Mouse (Mus musculus) spleen, postnatal 0 days (tissue): ENCODE data around the gene Emc10. TPM values are rescaled to one million over a fixed set of nuclear protein-coding genes. Genes with fewer than 3 reads are reported as not detected.

Source experiments
- polyA plus RNA-seq: library from polyadenylated mRNA; unstranded; fragments of >200 nt; fragmentation: Nextera tagmentation; extraction: Ambion mirVana; gene quantifications from 2 replicates; pipeline ENCODE4 v1.2.1, GENCODE M21; 2015

The Emc10 gene
- 49.2 and 53.7 TPM in 2 replicates for polyA plus RNA-seq

DNA sequence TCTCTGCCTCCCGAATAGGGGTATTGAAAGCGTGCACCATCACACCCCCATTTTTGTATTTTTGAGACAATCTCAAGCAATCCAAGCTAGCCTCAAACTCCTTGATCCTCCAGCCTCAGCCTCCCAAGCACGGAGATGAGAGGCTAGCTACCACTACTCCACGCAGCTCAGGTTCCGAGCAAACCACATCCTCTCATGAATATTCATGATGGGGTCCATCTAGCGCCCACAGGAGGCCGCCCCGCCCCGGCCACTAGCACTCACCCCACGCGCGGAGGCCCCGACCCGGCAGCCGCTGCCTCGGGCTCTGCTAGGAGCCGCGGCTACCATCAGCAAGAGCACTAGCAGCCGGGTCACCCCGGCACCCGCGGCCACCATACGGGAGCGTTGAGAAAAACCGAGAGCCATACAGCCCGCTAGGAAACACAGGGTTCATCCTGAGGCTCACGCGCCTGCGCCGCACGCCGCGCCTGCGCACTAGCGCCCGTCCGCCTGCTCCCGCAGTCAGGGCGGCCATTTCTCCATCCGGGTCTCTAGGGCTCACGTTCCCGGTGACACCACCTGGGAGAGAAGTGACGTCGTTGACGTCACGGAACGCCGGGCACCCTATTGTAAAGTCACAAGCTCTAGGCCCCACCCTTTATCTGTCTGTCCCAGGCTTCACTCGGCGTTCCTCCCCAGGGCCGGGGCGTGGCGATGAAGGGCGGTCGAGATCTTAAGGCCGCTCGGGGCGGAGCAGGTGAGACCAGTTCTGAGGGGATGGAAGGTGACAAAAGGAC is at the start of gene Emc10, which contains the start of gene Fam71e1:
Gene Emc10, minus strand, starts transcription at position 538 of the 779 bp plus-strand sequence.
Gene Fam71e1, plus strand, starts transcription at position 590 of the 779 bp plus-strand sequence.

DNA sequence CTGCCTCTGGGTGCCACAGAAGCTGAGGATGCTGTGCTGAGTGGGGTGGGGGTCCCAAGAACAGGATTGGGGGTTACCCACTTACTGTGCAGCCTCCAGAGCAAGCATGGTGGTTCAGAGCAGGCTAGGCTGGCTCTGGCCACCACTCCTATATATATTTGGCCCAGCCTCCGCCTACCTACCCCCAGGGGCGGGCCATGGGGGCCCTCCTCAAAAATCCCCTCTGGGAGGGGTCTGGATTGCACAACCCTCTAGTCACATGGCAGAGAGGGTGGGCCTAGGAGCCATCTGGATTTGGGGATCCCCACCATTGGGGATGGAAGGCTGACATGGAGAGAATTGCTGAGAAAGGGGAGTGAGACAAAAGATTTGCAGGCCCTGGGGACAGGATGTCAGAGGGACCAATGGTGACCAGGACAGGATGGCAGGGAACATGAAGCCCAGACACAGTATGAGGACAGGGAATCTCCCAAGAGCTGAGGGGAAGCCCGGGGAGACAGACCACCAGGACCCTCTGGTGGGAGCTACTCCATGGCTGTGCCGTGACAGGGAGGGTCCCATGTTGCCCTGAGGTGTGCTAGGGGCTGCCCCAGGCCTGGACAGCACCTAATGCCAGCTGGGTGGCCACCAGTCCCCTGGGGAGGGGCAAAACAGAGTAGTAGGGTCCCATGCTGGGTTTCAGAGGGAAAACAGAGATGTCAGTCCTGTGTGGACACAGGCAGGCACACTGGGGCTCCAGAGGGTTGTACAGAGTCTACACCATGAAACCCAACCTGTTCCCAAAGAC is 35.8 kb upstream of the Emc10 start, which contains the start of gene Spib:
Gene Spib, minus strand, starts transcription at position 126 of the 787 bp plus-strand sequence.

GRCm38 (mm10) chr7:44524502-44524901 is 28.2 kb upstream of the Emc10 start, which contains the start of gene Mybpc2:
Gene Mybpc2, minus strand, starts transcription at chr7:44524656.

DNA sequence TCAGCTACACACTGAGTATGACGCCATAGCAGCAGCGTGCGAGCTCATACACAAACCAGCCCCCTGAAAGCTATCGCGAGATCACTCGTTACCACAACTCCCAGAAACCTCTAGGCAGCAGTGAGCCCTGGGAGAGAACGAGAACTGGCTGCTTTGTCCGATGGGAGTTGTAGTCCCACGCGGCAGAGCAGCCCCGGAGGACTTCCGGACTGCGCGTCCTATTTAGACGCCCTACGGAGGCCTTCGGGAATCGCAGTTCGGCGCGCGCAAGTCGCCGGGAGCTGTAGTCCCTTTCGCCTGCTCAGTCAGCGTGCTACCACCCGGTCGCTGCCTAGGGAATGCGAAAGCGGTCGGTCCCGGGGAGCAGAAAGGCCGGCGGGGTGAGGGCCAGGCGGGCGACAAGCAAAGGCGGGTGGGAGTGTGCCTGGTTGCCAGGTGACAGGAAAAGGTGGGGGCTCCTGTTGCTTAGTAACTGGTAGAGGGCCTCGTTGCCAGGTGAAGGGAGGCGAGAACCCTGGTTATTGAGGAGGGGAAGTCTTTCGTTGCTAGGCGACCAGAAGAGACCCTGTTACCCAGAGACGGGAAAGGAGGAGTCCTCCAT is 28.4 kb downstream of the Emc10 start, which contains the start of gene Josd2:
Gene Josd2, plus strand, starts transcription at position 170 of the 601 bp plus-strand sequence.

DNA sequence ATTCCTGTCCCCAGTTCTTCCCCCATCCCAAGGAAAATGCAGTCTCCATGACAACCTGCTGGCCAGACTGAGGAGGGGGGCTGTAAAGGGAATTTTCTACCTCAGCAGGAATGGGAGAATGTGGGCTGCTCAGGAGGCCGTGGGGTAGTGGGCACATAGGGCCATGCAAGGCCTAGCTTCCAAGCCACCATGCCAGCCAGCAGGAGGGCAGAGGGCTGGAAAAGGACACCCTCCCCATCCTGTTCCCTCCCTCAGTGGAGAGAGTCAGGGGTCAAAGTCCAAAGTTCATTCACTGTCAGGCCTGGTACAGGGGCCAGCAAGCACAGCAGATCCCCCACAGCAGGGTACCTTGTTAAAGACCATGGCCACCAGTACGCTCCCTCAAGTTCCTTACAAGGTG is 31.2 kb downstream of the Emc10 start, which contains the start of gene Aspdh:
Gene Aspdh, plus strand, starts transcription at position 281 of the 400 bp plus-strand sequence.

Other genes with a start within 250 kb of the Emc10 start
- gene 1700028J19Rik, start 249.8 kb downstream of the Emc10 start, polyA plus RNA-seq, result 0.97 and 1.3 TPM in 2 replicates
- 47.8 and 54.6 TPM in 2 replicates for gene 2410002F23Rik, start 249.8 kb downstream of the Emc10 start, polyA plus RNA-seq
- not detected in 2 replicates for gene Acp4, start 239.2 kb downstream of the Emc10 start, polyA plus RNA-seq
- not detected in 2 replicates for gene Gm15517, start 235.1 kb downstream of the Emc10 start, polyA plus RNA-seq
- gene Clec11a, start 189.6 kb downstream of the Emc10 start, polyA plus RNA-seq, result 2.0 and 3.4 TPM in 2 replicates
- 0.16 and 0.18 TPM in 2 replicates for gene Shank1, start 186.3 kb downstream of the Emc10 start, polyA plus RNA-seq
- 0.12 and 0.17 TPM in 2 replicates for gene Syt3, start 112.4 kb downstream of the Emc10 start, polyA plus RNA-seq
- 0.18 and 0.63 TPM in 2 replicates for gene 1700008O03Rik, start 110.7 kb downstream of the Emc10 start, polyA plus RNA-seq
- gene Lrrc4b, start 67.5 kb downstream of the Emc10 start, polyA plus RNA-seq, result 0.06 and 0.17 TPM in 2 replicates
- gene Aspdh, start 31.1 kb downstream of the Emc10 start, polyA plus RNA-seq, result not detected in 2 replicates
- 113 and 125 TPM in 2 replicates for gene Josd2, start 28.5 kb downstream of the Emc10 start, polyA plus RNA-seq
- 4.0 and 5.3 TPM in 2 replicates for gene Fam71e1, start 52 bp upstream of the Emc10 start, polyA plus RNA-seq
- gene Mybpc2, start 28.1 kb upstream of the Emc10 start, polyA plus RNA-seq, result 0.23 and 0.52 TPM in 2 replicates
- 7.5 and 13.2 TPM in 2 replicates for gene Spib, start 35.5 kb upstream of the Emc10 start, polyA plus RNA-seq
- gene Pold1, start 52.3 kb upstream of the Emc10 start, polyA plus RNA-seq, result 64.6 and 69.1 TPM in 2 replicates
- 49.4 and 52.7 TPM in 2 replicates for gene Nr1h2, start 57.4 kb upstream of the Emc10 start, polyA plus RNA-seq
- 28.7 and 38.9 TPM in 2 replicates for gene Napsa, start 75.9 kb upstream of the Emc10 start, polyA plus RNA-seq
- 0.05 and 0.07 TPM in 2 replicates for gene Kcnc3, start 94.1 kb upstream of the Emc10 start, polyA plus RNA-seq
- not detected in 2 replicates for gene Myh14, start 174.3 kb upstream of the Emc10 start, polyA plus RNA-seq
- gene Izumo2, start 212.2 kb upstream of the Emc10 start, polyA plus RNA-seq, result not detected in 2 replicates